Mouse (Mus musculus) lung, postnatal 0 days (tissue): ENCODE measurements around the gene Syde2.

Source experiments
- CTCF ChIP-seq: IDR thresholded peaks from 2 replicates; pipeline ENCODE4 v1.5.1; 2016; ENCODE audit warnings: antibody characterized with exemption, mild to moderate bottlenecking
- EP300 ChIP-seq: IDR thresholded peaks from 2 replicates; pipeline ENCODE4 v1.6.1; 2016; ENCODE audit warnings: antibody characterized with exemption, mild to moderate bottlenecking, control low read depth

DNA sequence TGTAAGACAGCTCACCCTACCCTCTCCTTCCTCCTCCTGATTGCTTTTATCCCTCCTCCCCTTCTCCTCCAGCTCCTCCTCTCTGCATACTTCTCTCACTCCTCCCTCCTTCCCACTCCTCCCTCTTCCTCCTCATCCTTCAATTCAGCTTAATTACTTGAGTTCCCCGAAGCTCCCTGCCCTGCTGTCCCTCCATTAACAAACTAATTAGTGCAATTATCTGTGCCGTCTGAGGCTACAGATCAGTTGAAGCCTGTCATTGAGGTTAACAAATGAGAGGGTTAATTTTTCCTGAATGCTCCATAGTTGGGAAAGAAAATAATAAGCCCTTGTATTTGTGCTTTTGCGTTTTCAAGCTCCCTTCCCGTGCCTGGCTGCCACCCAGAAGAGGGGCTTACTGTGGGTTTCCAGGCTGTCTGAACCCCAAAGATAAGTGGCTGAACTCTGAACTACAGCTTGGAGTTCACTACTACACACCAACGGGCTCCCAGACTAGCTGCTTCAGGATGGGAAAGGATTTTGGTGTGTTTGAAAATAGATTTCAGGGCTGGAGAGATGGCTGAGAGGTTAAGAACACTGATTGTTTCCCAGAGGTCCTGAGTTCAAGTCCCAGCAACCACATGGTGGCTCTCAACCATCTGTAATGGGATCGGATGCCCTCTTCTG lies 40.0 kb upstream of the Syde2 start:
- TF ChIP-seq CTCF (no peak), EP300 (no peak)
